Mouse (Mus musculus) liver, embryonic 12.5 days (tissue): ENCODE measurements around the gene Nmur1. TPM values are rescaled to one million over a fixed set of nuclear protein-coding genes. Genes with fewer than 3 reads are reported as not detected.

Experiments used
- ATAC-seq: fragments of 200-750 bp; cut with Nextera tagmentation; 2 replicates; pipeline ENCODE4 v1.8.0; 2017; ENCODE audit warnings: moderate number of reproducible peaks, mild to moderate bottlenecking, moderate library complexity
- H3K27ac ChIP-seq: fragments of 300-500 bp; sonication (generic); 2 replicates; pipeline ENCODE4 v1.5.1; 2016; ENCODE audit warnings: mild to moderate bottlenecking
- H3K27me3 ChIP-seq: fragments of 300-500 bp; sonication (generic); replicated peaks from 2 replicates; pipeline ENCODE4 v1.6.1; 2016; ENCODE audit warnings: mild to moderate bottlenecking, moderate library complexity
- H3K36me3 ChIP-seq: fragments of 300-500 bp; sonication (generic); 2 replicates; pipeline ENCODE4 v1.6.1; 2016; ENCODE audit warnings: mild to moderate bottlenecking, moderate library complexity
- H3K4me1 ChIP-seq: fragments of 300-500 bp; sonication (generic); 2 replicates; pipeline ENCODE4 v1.6.1; 2016
- H3K4me2 ChIP-seq: fragments of 300-500 bp; sonication (generic); 2 replicates; pipeline ENCODE4 v1.6.1; 2016; ENCODE audit warnings: mild to moderate bottlenecking, moderate library complexity
- H3K4me3 ChIP-seq: fragments of 300-500 bp; sonication (generic); 2 replicates; pipeline ENCODE4 v1.5.1; 2016; ENCODE audit warnings: mild to moderate bottlenecking, moderate library complexity
- H3K9ac ChIP-seq: fragments of 300-500 bp; sonication (generic); 2 replicates; pipeline ENCODE4 v1.6.1; 2016; ENCODE audit warnings: mild to moderate bottlenecking, moderate library complexity
- H3K9me3 ChIP-seq: fragments of 300-500 bp; sonication (generic); replicated peaks from 2 replicates; pipeline ENCODE4 v1.6.1; 2016; ENCODE audit warnings: mild to moderate bottlenecking, moderate library complexity
- WGBS: fragments of 180-500 bp; shearing (Covaris S2); methylation state at CpG from one replicate; pipeline ENCODE4 v1.1.7; 2016; ENCODE audit not compliant: insufficient replicate concordance; 5-methylcytosine and 5-hydroxymethylcytosine counted together
- polyA plus RNA-seq: library from polyadenylated mRNA; unstranded; fragments of >200 nt; fragmentation: Nextera tagmentation; extraction: Ambion mirVana; gene quantifications from 2 replicates; pipeline ENCODE4 v1.2.1, GENCODE M21; 2016

Nmur1 gene
- polyA plus RNA-seq, 1 experiment from 2014 or later: 0.19 TPM

DNA sequence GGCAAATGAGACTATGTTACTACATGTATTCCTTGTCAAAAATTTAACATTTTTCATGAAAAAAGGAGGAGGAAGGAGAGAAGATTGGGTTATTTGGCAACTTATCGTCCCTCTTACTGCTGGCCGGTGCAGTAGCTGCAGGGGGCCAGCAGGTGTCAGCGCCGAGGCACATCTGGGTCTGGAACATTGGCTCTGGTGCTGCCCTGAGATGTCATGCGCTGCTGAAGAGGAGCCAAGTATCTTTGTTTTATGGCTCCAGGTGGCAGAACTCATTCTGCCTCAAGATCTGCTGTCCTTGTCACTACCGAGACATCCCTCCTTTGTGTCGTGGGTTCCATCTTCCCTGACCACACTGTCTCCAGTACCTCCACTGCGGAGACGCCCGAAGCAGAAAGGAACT lies 54.0 kb downstream of the Nmur1 start:
- Histone ChIP-seq H3K4me1 (no peaks in the 10 kb centered on the region), H3K36me3 (no peaks in the 10 kb centered on the region; the same call in 1 of the 2 replicates), H3K9me3 (no peaks in the 10 kb centered on the region), H3K4me3 (no peak overlapping the region), H3K9ac (no peak overlapping the region), H3K4me2 (no peak overlapping the region), H3K27ac (no peak overlapping the region), H3K27me3 (no peaks in the 10 kb centered on the region)
- WGBS: 45% methylated on average over 10 of the region's 10 CpGs
- no peak for ATAC-seq

DNA sequence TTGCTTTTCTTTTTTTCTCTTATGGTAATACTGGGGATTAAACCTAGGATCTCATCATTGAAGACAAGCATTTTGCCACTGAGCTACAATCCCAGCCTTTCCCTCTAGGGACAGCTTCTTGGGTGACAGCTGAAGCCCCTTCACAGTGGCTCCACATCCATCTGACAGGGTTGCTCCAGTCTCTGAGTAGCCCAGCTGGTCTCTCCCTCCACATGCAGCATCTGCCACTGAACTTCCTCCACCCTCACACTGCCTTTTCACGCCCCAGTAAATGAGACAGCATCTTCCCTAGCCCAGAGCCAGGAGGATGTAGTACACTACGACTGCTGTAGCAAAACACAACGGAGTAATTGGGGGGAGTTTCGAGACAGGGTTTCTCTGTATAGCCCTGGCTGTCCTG lies 57.9 kb downstream of the Nmur1 start:
- H3K9ac ChIP-seq: no peak overlapping the region
- H3K27me3 ChIP-seq: no peaks in the 10 kb centered on the region
- H3K9me3 ChIP-seq: no peaks in the 10 kb centered on the region
- no peak for ATAC-seq
- WGBS: 57% methylated on average over 4 of the region's 4 CpGs
- no peak overlapping the region for H3K27ac ChIP-seq
- H3K36me3 ChIP-seq: no peaks in the 10 kb centered on the region; the same call in 1 of the 2 replicates
- H3K4me1 ChIP-seq: peaks cover 6% of the 10 kb centered on the region; the same call in 1 of the 2 replicates
- H3K4me2 ChIP-seq: no peak overlapping the region
- no peak overlapping the region for H3K4me3 ChIP-seq

DNA sequence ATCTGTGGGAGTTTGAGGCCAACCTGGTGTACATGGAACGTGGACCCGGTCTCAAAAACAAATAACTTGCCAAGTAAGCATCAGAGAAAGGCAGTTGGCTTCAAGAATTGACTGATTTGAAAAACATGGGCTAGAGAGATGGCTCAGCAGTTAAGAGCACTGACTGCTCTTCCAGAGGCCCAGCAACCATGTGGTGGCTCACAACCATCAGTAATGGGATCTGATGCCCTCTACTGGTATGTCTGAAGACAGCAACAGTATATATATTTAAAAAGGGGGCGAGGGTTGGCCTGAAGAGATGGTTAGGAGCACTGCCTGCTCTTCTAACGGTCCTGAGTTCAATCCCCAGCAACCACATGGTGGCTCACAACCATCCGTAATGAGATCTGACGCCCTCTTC lies 62.4 kb downstream of the Nmur1 start:
- H3K9ac ChIP-seq: no peak overlapping the region
- no peak overlapping the region for H3K4me2 ChIP-seq
- ATAC-seq: no peak
- peaks cover 34% of the 10 kb centered on the region for H3K4me1 ChIP-seq
- 11% methylated on average over 6 of the region's 6 CpGs for WGBS
- H3K27ac ChIP-seq: peak overlapping the region; percentile 32; the same call in 1 of the 2 replicates
- no peak overlapping the region for H3K4me3 ChIP-seq
- H3K27me3 ChIP-seq: no peaks in the 10 kb centered on the region
- no peaks in the 10 kb centered on the region for H3K9me3 ChIP-seq
- no peaks in the 10 kb centered on the region for H3K36me3 ChIP-seq

DNA sequence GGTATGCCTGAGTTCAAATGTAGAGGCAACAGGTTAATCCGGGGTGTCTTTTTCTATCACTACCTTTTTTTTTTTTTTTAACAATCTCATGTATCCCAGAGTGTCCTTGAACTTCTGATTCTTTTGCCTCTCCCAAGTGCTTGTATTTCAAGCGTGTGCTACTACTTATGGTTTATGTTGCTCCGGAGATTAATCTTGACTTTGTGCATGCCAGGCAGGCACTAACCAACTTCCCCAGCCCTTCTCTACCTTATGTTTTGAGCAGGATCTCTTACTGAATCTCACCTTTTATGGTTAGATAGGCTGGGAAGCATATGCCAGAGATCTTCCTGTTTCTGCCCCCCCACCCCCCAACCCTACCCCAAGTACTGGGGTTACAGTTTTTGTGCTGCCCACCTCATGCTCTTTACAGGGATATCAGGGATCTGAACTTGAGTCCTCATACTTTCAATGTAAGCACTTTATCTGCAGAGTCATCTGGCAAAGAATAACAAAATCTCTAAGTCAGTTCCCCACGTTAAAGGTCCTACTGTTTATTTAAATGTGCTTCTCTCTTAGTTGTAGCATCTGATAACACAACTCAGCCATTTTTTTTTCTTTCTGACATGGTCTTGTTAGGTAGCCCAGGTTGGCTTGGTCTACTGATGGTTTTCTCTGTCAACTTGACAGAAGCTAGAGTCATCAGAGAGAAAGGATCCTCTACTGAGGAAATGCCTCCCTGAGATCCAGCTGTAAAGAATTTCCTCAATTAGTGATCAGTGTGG lies 64.0 kb downstream of the Nmur1 start:
- ATAC-seq: no peak
- Histone ChIP-seq H3K27me3 (no peaks in the 10 kb centered on the region), H3K4me3 (no peak overlapping the region), H3K9ac (peak overlapping the region; percentile 92; the same call in 1 of the 2 replicates), H3K27ac (no peak overlapping the region), H3K4me1 (peaks cover 46% of the 10 kb centered on the region), H3K9me3 (no peaks in the 10 kb centered on the region), H3K4me2 (peak overlapping the region; percentile 91; the same call in 1 of the 2 replicates), H3K36me3 (peaks cover 12% of the 10 kb centered on the region)
- WGBS: 71% methylated on average over 4 of the region's 4 CpGs

DNA sequence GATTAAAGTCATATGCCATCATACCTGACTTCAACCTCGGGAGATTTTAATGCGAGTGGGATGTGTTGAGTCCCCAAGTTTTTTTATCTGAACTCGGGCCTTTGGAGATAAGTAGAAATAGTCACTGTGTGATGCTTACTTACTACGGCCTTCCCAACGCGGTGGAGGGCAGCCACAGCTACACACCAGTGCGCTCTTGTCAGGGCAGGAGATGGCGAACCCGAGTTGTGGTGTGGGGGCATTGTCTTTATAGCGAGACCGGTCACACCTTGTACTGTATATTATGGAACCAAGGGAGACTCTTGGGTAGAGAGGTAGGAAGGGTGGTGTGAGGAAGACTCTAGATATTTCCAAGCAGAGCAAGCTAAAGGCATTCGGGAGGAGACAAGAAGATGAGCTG lies 65.6 kb downstream of the Nmur1 start:
- H3K36me3 ChIP-seq: peaks cover 28% of the 10 kb centered on the region
- no peaks in the 10 kb centered on the region for H3K27me3 ChIP-seq
- no peak for ATAC-seq
- no peaks in the 10 kb centered on the region for H3K9me3 ChIP-seq
- peak overlapping the region; percentile 83 for H3K27ac ChIP-seq
- H3K4me1 ChIP-seq: peaks cover 60% of the 10 kb centered on the region
- peak overlapping the region; percentile 97 for H3K4me3 ChIP-seq
- H3K9ac ChIP-seq: peak overlapping the region; percentile 92
- 8% methylated on average over 12 of the region's 12 CpGs for WGBS
- H3K4me2 ChIP-seq: peak overlapping the region; percentile 91

DNA sequence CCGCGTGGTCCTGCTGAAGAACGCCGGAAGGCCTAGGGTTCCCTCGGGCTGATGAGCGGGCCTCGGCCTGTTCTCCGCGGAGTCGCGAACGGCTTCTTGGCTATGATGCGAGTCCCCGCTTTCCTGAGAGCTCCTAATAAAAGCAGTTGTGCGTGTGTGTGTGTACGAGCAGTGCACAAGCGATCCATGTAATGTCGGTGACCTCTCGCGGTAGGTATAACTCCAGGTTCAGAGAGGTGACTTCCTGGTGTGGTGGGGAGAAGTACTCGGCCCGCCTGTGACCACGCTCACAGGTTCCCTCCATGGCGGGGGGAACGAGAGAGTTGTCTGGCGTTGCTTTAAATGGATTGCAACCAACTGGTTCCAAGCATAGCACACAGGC lies 66.2 kb downstream of the Nmur1 start:
- Histone ChIP-seq H3K4me3 (peak overlapping the region; percentile 97), H3K9me3 (no peaks in the 10 kb centered on the region), H3K27me3 (no peaks in the 10 kb centered on the region), H3K4me2 (peak overlapping the region; percentile 91), H3K36me3 (peaks cover 34% of the 10 kb centered on the region), H3K27ac (peak overlapping the region; percentile 83), H3K4me1 (peaks cover 63% of the 10 kb centered on the region), H3K9ac (peak overlapping the region; percentile 92)
- ATAC-seq: peak; percentile 15
- 0% methylated on average over 26 of the region's 26 CpGs for WGBS

DNA sequence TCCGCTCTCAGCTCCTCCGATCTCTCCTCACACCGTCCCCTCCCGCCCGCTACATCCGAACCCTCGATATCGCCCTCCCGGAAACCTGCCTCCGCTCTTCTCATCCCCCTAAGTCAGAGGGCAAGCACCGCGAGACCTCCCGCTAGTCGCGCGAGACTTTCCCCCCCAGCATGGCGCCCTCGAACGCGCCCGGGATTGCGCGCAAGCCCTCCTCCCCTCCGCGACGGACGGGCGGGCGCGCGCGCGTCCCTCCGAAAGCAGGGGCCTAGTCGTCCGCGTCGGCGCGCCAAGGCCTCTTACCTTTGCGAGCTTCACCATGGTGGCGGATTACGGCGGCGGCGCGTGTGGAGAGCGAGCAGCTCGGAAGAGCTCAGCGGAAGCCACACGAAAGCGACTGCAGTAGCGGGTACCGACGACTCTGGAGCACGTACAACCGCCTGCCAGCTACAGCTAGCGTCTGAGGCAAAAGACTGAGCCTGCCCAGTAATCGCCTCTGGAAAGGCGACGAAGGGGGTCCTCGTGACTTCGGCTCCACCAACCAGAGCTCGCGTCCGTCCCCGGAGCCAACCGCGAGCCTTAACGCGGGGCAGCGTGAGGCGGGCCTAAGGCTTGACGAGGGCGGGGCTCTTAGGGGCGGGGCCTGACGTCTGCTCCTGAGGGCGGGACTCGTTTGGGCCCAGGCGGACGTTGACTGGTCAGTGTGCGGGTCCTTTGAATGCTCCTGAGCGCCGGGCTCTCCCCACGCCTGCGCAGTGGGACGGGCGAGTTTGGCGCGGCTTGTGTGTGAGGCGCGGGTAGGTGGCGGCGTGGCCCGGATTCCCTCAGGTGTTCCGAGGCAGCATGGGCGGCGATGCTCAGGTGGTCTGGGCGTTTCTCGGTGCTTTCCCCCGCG lies 66.9 kb downstream of the Nmur1 start, which contains the start of gene Ncl:
Gene Ncl, minus strand, starts transcription at position 495 of the 892 bp plus-strand sequence.
- H3K4me1 ChIP-seq: peaks cover 63% of the 10 kb centered on the region
- WGBS: under 1% methylated on average over 102 of the region's 102 CpGs
- peak within 1 kb of the TSS; percentile 99 for H3K27ac ChIP-seq
- no peaks in the 10 kb centered on the region for H3K27me3 ChIP-seq
- H3K9ac ChIP-seq: peak within 1 kb of the TSS; percentile 98
- ATAC-seq: peak; percentile 95
- peak within 1 kb of the TSS; percentile 91 for H3K4me2 ChIP-seq
- no peaks in the 10 kb centered on the region for H3K9me3 ChIP-seq
- H3K36me3 ChIP-seq: peaks cover 41% of the 10 kb centered on the region
- H3K4me3 ChIP-seq: peak within 1 kb of the TSS; percentile 97

DNA sequence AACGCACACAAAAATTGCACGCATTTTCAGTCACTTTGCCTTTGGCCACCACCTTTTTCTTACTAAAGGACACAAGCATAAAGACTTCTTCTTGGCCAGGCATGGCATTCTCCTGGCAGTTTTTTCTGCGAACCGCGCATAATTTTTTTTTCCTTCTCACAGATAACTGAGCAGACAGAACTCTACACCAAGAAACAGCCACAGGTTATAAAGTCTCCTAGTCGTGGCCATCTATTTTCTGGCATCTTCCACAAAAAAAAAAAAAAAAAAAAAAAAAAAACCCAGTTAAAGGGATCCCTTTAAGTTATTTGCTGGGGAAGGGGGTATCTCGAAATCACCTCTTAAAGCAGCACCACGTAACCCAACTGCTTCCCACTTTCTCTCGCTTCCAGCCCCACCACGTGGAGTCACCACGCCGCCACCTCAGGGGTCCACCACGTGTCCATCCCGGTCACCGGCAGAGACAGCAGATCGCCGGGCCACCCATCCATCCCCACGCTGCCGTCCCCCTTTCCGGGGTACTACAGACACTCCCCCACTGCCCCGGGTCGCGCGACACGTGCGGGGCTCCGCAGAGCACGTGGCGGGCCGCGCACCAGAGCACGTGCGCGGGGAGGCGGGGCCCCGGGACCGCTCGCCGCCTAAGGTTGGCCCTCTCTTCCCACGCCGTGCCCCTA lies 67.7 kb downstream of the Nmur1 start:
- Histone ChIP-seq H3K27me3 (no peaks in the 10 kb centered on the region), H3K27ac (peak overlapping the region; percentile 99), H3K4me1 (peaks cover 60% of the 10 kb centered on the region), H3K9me3 (no peaks in the 10 kb centered on the region), H3K4me2 (peak overlapping the region; percentile 91), H3K36me3 (peaks cover 48% of the 10 kb centered on the region), H3K9ac (peak overlapping the region; percentile 98), H3K4me3 (peak overlapping the region; percentile 97)
- ATAC-seq: no peak
- WGBS: 0% methylated on average over 41 of the region's 41 CpGs

DNA sequence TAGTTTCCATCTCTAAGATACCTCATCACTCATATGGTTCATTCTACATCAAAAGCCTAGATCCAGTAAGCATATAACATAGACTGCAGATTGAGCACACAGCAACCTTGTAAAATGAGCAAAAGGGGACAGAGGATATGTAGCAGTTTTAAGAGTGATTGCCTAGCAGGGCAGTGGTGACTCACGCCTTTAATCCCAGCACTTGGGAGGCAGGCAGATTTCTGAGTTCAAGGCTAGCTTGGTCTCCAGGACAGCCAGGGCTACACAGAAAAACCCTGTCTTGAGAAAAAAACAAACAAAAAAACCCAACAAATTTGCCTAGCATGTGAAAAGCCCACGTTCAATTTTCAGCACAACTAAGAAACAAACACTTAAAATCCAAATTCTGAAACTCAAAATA lies 71.8 kb downstream of the Nmur1 start:
- H3K4me2 ChIP-seq: no peak overlapping the region
- no peak overlapping the region for H3K4me3 ChIP-seq
- 73% methylated on average over 2 of the region's 2 CpGs for WGBS
- H3K27ac ChIP-seq: no peak overlapping the region
- no peak for ATAC-seq
- no peaks in the 10 kb centered on the region for H3K9me3 ChIP-seq
- no peaks in the 10 kb centered on the region for H3K27me3 ChIP-seq
- H3K36me3 ChIP-seq: peaks cover 89% of the 10 kb centered on the region
- H3K9ac ChIP-seq: no peak overlapping the region
- peaks cover 29% of the 10 kb centered on the region for H3K4me1 ChIP-seq

DNA sequence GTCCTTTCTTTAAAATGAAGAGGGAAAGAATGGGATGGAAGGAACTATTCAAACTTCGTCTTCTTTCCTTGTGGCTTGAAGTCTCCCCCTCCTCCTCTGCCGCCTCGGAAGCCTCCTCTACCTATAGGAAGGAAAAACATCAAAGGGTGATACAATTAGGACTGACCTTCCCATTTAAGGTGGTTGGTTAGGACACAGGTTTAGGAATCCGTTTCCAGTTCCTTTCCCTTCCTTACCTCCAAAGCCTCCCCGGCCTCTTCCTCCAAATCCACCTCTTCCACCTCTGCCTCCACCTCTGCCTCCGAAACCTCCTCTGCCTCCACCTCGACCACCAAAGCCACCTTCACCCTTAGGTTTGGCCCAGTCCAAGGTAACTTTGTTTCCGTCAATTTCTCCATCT lies 75.5 kb downstream of the Nmur1 start:
- H3K27ac ChIP-seq: no peak overlapping the region
- H3K27me3 ChIP-seq: no peaks in the 10 kb centered on the region

DNA sequence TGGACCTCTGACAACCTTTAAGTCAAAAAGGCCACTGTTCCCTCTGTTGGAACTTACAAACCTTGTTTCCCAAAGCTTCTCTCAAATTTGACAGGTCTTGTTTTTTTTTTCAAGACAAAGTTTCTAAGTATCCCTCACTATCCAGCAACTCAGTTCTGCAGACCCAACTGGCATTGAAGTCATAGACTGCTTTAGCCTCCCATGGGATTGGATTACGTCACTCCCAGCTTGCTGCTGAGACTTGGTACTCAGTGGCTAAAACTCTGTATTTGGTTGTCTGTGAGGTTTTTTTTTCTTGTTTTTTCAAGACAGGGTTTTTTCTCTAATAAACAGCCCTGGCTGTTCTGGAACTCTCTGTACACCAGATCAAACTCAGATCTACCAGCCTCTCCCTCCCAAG lies 76.3 kb downstream of the Nmur1 start:
- no peak overlapping the region for H3K27ac ChIP-seq
- H3K27me3 ChIP-seq: no peaks in the 10 kb centered on the region
- H3K4me3 ChIP-seq: no peak overlapping the region
- ATAC-seq: no peak
- H3K9ac ChIP-seq: no peak overlapping the region
- WGBS: 77% methylated on average over 1 of the region's 1 CpGs
- no peaks in the 10 kb centered on the region for H3K9me3 ChIP-seq
- peaks cover 87% of the 10 kb centered on the region for H3K36me3 ChIP-seq
- H3K4me1 ChIP-seq: no peaks in the 10 kb centered on the region
- no peak overlapping the region for H3K4me2 ChIP-seq

More for the DNA sequence above, 75.5 kb downstream of the Nmur1 start:
- ATAC-seq: no peak
- Histone ChIP-seq H3K4me3 (no peak overlapping the region), H3K4me2 (no peak overlapping the region), H3K36me3 (peaks cover 96% of the 10 kb centered on the region), H3K4me1 (0 out of 2 replicates have a peak, but pooled peaks cover 3% of the 10 kb centered on the region), H3K9me3 (no peaks in the 10 kb centered on the region), H3K9ac (no peak overlapping the region)
- WGBS: 85% methylated on average over 8 of the region's 8 CpGs
